Mouse (Mus musculus) urinary bladder, postnatal 10 days (tissue): Measurements from ENCODE around the gene Cobll1.

Experiments used
- DNase-seq: peaks from one replicate; pipeline ENCODE4 v3.0.0; 2022; ENCODE audit warnings: low spot score

Cobll1 gene

DNA sequence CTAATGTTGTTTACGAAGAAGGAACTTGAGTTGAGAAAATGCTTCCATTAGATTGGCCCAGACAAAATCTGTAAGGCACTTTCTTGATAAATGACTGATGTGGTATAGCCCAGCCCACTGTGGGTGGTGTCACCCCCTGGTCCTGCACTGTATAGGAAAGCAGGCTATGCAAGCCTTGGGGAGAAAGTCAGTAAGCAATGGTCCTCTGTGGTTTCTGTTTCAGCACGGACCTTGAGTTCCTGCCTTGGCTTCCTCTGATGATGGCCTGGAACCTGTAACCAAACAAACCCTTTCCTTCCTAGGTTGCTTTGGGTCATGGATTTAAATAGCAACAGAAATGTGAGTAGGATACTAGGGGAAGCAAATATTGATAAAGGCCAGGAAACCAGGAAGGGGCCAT lies 148.2 kb downstream of the Cobll1 start:
- no peak for DNase-seq

DNA sequence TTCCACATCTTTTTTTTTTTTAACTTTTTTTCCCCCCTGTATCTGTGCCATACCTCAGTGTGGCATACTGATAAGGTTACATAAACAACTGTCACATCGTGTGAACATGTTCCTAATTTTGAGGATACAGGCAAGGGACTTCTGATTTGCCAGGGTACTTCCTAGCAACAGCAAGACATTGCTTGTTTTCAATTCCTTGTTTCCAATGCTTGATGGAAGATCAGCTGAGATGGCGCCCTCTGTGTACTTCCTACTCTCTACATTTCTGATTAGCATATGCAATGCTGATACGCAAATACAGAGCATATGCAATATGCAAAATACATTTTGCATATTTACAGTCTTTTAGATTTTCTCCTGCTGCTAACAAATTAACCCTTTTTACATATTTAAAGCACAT lies 152.0 kb downstream of the Cobll1 start:
- no peak for DNase-seq

DNA sequence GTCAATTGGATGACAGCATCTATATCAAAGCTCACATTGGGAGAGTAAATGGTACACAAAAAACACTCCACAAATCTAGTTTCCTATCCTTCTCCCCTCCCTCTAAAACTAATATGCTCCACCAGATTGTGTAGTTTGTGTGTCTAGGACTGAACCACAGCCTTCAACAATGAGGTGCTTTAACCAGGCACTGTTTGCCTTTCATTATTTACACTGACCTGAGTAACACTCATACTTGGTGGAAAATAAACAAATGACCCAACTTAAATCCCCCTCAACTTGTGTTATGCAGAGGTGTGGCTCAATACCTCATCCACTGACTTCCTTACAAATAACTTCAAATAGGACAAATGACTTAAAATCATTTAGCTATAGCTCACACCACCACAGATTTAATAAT lies 155.8 kb downstream of the Cobll1 start:
- no peak for DNase-seq

DNA sequence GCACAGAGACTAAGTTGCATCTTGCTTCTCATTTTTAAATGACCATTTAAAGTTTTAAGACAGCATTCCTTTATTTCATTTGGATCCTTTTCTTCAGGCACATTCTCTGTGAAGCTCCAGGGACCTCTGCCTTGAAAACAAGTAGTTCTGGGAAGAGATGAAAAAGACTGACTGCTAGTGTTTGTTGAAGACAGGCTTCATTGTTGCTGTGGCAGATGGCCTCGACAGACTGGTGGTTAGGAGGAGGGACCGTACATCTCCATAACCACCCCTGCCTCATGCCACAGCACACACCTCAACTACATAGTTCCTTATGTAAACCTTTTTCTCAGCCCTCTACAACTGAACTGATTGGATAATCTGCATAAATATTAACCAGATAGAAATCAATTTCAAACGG lies 161.7 kb downstream of the Cobll1 start:
- no peak for DNase-seq

DNA sequence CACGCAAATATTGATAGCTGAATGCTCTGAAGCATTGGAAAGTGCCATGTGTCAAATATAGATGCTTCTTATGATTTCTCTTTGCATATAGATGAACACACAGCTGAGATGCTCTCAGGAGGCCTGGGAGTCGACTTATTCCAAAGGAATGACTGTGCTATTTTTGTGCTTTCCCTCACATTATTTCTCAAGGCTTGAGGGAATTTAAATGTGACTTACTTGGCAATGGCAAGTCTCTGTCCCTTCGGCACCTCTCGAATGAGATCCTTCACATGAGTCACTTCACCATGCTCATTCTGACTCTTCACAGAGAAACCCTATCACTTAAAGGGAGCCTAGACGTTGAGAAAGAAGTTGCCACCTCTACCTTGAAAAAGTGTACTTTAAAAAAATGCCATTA lies 163.4 kb downstream of the Cobll1 start:
- no peak for DNase-seq

DNA sequence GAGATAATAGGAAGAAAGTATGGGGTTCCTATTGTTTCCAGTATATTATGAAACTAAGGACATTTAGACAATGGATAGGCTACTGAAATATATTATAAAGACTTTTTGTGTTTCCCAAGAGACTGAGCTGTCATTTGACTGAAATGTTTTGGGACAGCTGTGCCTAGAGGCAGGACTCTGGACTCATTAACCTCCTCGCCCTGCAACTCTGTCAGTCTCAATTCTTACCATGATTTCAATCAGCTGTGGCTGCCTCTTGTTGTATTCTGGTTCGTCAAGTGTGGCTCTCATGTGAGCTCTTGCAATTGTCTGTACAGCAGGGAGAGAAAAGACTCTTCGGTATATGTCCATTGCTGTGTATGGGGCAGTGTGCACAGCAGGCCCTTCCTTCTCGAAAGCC lies 163.8 kb downstream of the Cobll1 start:
- DNase-seq = no peak

DNA sequence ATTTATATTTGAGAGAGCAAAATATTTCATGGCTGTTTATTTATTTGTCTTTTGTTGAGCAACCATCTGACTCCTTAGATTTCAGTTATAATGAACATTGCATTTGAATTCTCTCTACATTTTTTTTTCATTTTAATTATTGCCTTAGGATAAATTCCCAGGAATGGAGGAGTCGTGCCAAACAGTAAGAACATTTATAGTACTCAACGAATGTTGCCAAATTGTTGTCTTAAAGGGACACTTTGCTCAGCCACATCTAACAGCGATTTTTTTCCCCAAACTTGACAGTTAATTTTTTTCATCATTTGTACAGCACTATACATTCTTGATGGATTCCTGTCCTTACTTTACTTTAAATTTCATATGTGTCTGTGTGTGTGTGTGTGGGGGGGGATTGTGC lies 167.0 kb downstream of the Cobll1 start:
- no peak for DNase-seq

DNA sequence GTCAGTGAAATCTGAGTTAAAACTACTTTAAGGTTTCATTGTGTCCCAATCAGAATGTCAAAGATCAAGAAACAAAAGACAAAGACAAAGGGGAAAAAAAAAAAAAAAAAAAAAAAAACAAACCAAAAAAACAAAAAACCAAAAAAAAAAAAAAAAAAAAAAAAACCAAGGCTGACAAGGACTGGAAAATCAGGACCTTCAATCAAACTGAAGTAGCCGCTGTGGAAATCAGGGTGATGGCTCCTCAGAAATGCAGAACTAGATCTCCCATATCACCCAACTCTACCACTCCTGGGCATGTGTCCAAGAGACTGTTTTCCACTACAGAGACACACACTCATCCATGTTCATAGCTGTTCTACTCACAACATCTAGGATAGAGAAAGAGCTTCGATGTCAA lies 185.4 kb downstream of the Cobll1 start:
- no peak for DNase-seq

DNA sequence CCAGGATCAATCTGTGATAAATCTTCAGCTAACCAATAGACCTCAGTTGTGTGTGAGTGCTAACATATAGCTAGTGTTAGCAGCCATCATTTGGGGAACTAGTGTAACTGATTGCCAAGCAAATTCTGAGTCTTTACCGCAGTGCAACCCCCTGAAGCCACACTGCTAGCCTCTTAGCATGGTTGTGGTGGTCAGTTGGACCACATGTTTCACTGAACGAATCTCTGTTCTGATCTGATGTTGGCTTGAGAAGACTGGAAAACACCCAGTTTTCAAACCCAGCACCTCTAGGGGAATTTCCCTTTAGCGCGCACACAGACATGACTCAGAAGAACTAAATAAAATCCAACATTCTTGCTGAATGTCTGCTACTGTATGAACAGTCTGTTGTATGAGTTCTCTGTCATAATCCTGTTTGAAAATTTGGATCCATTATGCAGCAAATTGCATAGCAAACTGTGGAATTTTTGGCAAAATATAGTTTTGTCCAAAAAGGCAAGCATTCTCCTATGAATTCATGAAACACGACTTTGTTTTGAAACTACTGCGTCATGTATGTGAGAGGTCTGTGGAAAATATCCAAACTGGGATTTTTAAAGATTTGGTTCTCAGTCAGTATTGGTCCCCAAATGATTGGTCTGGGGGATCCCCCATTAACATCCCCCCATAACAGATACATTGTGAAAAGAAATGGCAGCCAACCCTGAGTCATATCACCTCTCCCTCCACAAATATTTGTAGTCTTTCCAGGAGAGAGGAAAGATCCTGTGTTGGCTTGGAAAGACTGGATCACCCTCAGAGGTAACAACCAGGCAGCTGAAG lies 186.8 kb downstream of the Cobll1 start:
- no peak for DNase-seq

DNA sequence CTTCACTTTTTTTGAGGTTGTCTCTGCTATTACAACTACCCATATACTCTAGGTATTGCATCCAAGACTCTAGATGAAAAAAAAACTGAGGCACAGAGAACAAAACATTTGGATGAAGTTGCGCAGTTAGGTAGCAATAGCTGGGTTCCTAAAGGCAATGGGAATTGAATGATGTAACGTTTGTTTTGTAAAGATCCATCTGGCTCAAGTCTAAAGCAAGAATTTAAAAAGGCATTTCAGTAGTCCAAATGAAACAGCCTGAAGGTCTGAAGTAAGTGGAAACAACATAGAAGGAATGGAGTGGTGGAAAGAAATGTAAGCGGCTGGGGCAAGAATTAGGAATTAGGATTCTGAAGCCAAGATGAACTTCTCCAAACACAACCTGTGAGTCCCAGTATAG lies 188.4 kb downstream of the Cobll1 start:
- no peak for DNase-seq

DNA sequence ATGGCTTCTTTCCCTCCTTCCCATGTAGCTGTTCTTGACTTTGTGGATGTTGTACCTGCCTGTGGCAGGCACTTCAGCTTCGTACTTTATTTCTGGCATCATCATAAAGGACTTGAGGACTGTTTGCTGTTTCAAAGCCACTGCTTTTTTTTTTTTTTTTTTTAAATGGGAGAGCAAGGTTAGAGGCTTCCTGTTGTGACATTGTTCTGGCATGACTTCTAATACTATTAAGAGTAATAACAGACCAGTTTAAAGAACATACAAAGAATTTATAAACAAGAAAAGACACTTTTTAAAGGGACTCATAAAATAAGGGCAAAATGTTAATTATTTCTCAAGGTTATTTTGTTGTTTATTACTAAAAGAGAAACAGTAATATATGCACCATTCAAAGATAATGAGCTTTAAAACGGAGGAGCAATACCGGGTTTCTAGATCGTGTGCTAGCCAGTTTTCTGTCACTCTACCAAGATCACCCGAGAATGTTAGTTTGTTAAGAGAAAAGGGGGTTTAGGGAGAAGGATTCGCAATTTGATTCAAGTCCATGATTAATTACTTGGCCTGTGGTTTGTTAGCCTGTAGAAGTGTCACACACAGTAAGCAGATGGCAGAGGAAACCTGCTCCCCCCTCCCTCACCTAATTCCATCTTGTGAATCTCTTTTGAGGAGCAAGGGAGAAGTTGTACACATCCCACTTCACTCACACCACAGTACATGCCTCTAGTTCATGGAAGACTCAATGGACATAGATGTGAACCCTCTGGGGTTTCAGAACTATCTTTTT lies 190.8 kb downstream of the Cobll1 start:
- no peak for DNase-seq
